Mouse (Mus musculus) cerebellum, adult 2 months (tissue): ENCODE measurements at regions not wholly inside any gene's neighbourhood (a gene's known extent, or its start where the extent isn't known, plus 50 kb on each side); places are given as distances from the start of the nearest gene placed in this dataset.
A peak's percentile ranks its signal among the peaks of the same experiment; 100 is the strongest.

ENCODE experiments used
- DNase-seq, 2 experiments: peaks; one replicate each; pipeline ENCODE4 v3.0.0; 2021
- H3K27ac ChIP-seq: fragments of 200-500 bp; 2 replicates; pipeline ENCODE4 v1.5.1; 2012; ENCODE audit warnings: low read length, control low read depth, inconsistent platforms; ENCODE audit not compliant: insufficient read depth
- H3K27me3 ChIP-seq: fragments of 200-500 bp; 2 replicates; pipeline ENCODE4 v1.6.1; 2012; ENCODE audit warnings: inconsistent platforms, mild to moderate bottlenecking, low read length, moderate library complexity; ENCODE audit not compliant: control insufficient read depth, insufficient read depth
- H3K4me1 ChIP-seq: fragments of 200-500 bp; 2 replicates; pipeline ENCODE4 v1.6.1; 2011; ENCODE audit warnings: low read length; ENCODE audit not compliant: control insufficient read depth, insufficient read depth
- H3K4me3 ChIP-seq: fragments of 200-500 bp; replicated peaks from 2 replicates; pipeline ENCODE3; 2011; ENCODE audit warnings: mild to moderate bottlenecking, low read depth, low read length, control low read depth; ENCODE audit not compliant: insufficient read depth
- CTCF ChIP-seq: fragments of 200-500 bp; IDR thresholded peaks from 2 replicates; pipeline ENCODE4 v1.5.1; 2011; ENCODE audit warnings: low read depth, mild to moderate bottlenecking, control low read depth, low read length, moderate library complexity, borderline replicate concordance; ENCODE audit not compliant: insufficient read depth
- POLR2A ChIP-seq: fragments of 200-500 bp; IDR thresholded peaks from 2 replicates; pipeline ENCODE4 v1.6.1; 2011; ENCODE audit warnings: low read length, control low read depth, borderline replicate concordance; ENCODE audit not compliant: insufficient read depth
- WGBS: fragments of 180-500 bp; shearing (Covaris S2); methylation state at CpG from one replicate; pipeline ENCODE4 v1.1.7; 2018; 5-methylcytosine and 5-hydroxymethylcytosine counted together

- H3K27me3 ChIP-seq = no peaks in the 10 kb centered on the region
- WGBS = 66% methylated on average over 6 of the region's 6 CpGs
- H3K4me3 ChIP-seq = no peak overlapping the region
- DNase-seq = no peak
- no peaks in the 10 kb centered on the region for H3K4me1 ChIP-seq
- TF ChIP-seq CTCF (no peak), POLR2A (no peak)
- H3K27ac ChIP-seq = no peak overlapping the region
Observed at GRCm38 (mm10) chr7:67451157-67451793, 78.6 kb upstream of the Mef2a start.

GRCm38 (mm10) chr7:67446606-67447005, 73.9 kb upstream of the Mef2a start:
- TF ChIP-seq CTCF (no peak), POLR2A (no peak)
- DNase-seq = no peak
- no peak overlapping the region for H3K27ac ChIP-seq
- no peaks in the 10 kb centered on the region for H3K27me3 ChIP-seq
- H3K4me1 ChIP-seq = peaks cover 12% of the 10 kb centered on the region
- no peak overlapping the region for H3K4me3 ChIP-seq
- WGBS = 53% methylated on average over 9 of the region's 9 CpGs

GRCm38 (mm10) chr7:67445203-67446041, 72.8 kb upstream of the Mef2a start:
- Histone ChIP-seq H3K27me3 (no peaks in the 10 kb centered on the region), H3K27ac (no peak overlapping the region), H3K4me1 (peaks cover 16% of the 10 kb centered on the region), H3K4me3 (no peak overlapping the region)
- TF ChIP-seq POLR2A (no peak), CTCF (no peak)
- DNase-seq = no peak
- WGBS = 77% methylated on average over 12 of the region's 12 CpGs

- no peak for TF ChIP-seq POLR2A
- TF ChIP-seq CTCF = no peak
- H3K4me3 ChIP-seq = no peak overlapping the region
- 70% methylated on average over 3 of the region's 3 CpGs for WGBS
- no peak overlapping the region for H3K27ac ChIP-seq
- no peak for DNase-seq
- H3K27me3 ChIP-seq = no peaks in the 10 kb centered on the region
- peaks cover 16% of the 10 kb centered on the region for H3K4me1 ChIP-seq
Observed at GRCm38 (mm10) chr7:67444523-67444942, 71.9 kb upstream of the Mef2a start.

- Histone ChIP-seq H3K4me1 (peaks cover 16% of the 10 kb centered on the region), H3K27me3 (no peaks in the 10 kb centered on the region), H3K27ac (no peak overlapping the region), H3K4me3 (no peak overlapping the region)
- no peak for DNase-seq
- TF ChIP-seq POLR2A (no peak), CTCF (no peak)
- WGBS = 78% methylated on average over 3 of the region's 3 CpGs
Observed at GRCm38 (mm10) chr7:67443666-67444065, 71.0 kb upstream of the Mef2a start.

GRCm38 (mm10) chr7:67443001-67443555, 70.4 kb upstream of the Mef2a start:
- DNase-seq = peak in 1 of 2 experiments; percentile 46
- no peaks in the 10 kb centered on the region for H3K27me3 ChIP-seq
- TF ChIP-seq CTCF (no peak), POLR2A (no peak)
- 42% methylated on average over 12 of the region's 12 CpGs for whole genome bisulfite sequencing
- no peak overlapping the region for H3K27ac ChIP-seq
- H3K4me1 ChIP-seq = peaks cover 16% of the 10 kb centered on the region
- H3K4me3 ChIP-seq = no peak overlapping the region

GRCm38 (mm10) chr7:67442284-67442683, 69.6 kb upstream of the Mef2a start:
- Histone ChIP-seq H3K4me3 (no peak overlapping the region), H3K27me3 (no peaks in the 10 kb centered on the region), H3K27ac (no peak overlapping the region), H3K4me1 (peaks cover 16% of the 10 kb centered on the region)
- TF ChIP-seq POLR2A = no peak
- TF ChIP-seq CTCF = no peak
- no peak for DNase-seq
- WGBS = 88% methylated on average over 7 of the region's 7 CpGs

- Histone ChIP-seq H3K27ac (no peak overlapping the region), H3K4me1 (peaks cover 16% of the 10 kb centered on the region), H3K27me3 (no peaks in the 10 kb centered on the region), H3K4me3 (no peak overlapping the region)
- 43% methylated on average over 8 of the region's 8 CpGs for WGBS
- no peak for TF ChIP-seq CTCF
- TF ChIP-seq POLR2A = no peak
- peak in 1 of 2 experiments; percentile 35 for DNase-seq
Observed at GRCm38 (mm10) chr7:67440806-67441205, 68.1 kb upstream of the Mef2a start.
